Mouse (Mus musculus): ENCODE data around the gene Eif4h.

DNA sequence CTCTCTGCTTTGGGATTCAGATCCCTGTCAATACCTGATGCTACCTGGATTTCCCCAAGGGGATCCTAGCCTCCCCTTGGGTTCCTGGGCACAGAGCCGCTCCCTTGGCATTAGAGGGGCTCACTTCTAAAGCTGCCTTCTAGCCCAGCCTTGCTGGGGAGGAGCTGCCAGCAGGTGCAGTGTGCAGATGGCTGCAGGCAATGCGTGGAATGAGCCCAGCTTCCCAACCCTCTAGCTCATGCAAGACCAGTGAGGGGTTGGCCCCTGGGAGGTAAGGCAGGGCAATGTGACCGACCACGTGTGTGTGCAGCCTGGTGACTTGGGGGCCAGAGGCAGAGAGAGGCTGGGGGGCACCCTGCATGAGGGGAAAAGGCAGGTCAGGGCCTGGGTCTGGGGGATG is 17.4 kb upstream of the Eif4h start:
- no peak for TF ChIP-seq EP300 (IDR thresholded peaks at IDR 0.05; ENCODE audit: insufficient read depth, low read depth, low read length)
- TF ChIP-seq POLR2A (IDR thresholded peaks at IDR 0.05; ENCODE audit: insufficient read depth, low read length): no peak
